Mouse (Mus musculus): ENCODE measurements around the gene Smagp.

GRCm38 (mm10) chr15:100639972-100640750 is 3.4 kb upstream of the Smagp start:
- no peak for TF ChIP-seq POLR2A (IDR thresholded peaks at IDR 0.05; ENCODE audit: extremely low read depth, insufficient read depth, low read length)
- TF ChIP-seq CTCF (IDR thresholded peaks at IDR 0.05; ENCODE audit: low read depth, low read length): no peak

Data from liver, adult 2 months (tissue).